ENCODE assay signal across 15 mouse cellular contexts in genomic region chr7:81121099-81121498, GRCm38 (mm10). TPM values are rescaled to one million over a fixed set of nuclear protein-coding genes. Genes with fewer than 3 reads are reported as not detected.
A peak's percentile ranks its signal among the peaks of the same experiment; 100 is the strongest.
DNase-seq lines count a peak whose midpoint lies in the region; ATAC-seq lines count a peak whose summit lies in the region.
"Had no signal": no experiment of that assay in that cellular context is flagged by ENCODE, and none has a peak within 500 bp of the region (broad histone marks: within the 10 kb centered on the region; RNA-seq: fewer than 3 reads in every experiment).

No protein-coding gene starts in this region.

- ATAC-seq in hematopoietic stem cell, adult 5-6 weeks (replicated peaks in 1 of 2; ENCODE audit: insufficient read depth in 1 of 2, low FRiP score in 2 of 2, low TSS enrichment in 1 of 2, low read depth in 1 of 2, poor library complexity in 2 of 2, severe bottlenecking in 2 of 2): peak; percentile 24 to 34; a peak in 1 of 4 replicates
- ATAC-seq in activated CD4-positive, CD25-positive, alpha-beta regulatory T cell, adult 4 months: no peak

- intact Hi-C loops in left cerebral cortex, postnatal 4 days (cut with DNase I): no loop called here

- DNase-seq in gastrocnemius, adult 18-20 months (ENCODE audit: low spot score): peak; percentile 37
- DNase-seq in gastrocnemius, adult 8-10 months (ENCODE audit: low spot score in 2 of 2): no peak
- DNase-seq in kidney, postnatal 10 days: peak; percentile 38
- DNase-seq in mesoderm, embryonic 11.5 days (ENCODE audit: low read depth, low spot score): peak; percentile 50
- DNase-seq in left cerebral cortex, postnatal 4 days: no peak
- no peak for DNase-seq in adrenal gland, adult (ENCODE audit: inconsistent age in 2 of 2, low spot score in 1 of 2)
- DNase-seq: adrenal gland, adult 2 months; B cell, adult 2 months; cerebellum, postnatal 14 days; lung, adult 18-20 months; thymus, adult 2 months had no signal

RNA-seq across cellular contexts. Expression of gene Slc28a1, which starts 6.5 kb away (rescaled TPM):
- under 1 TPM; 0.25 to 0.40 TPM for total RNA-seq in gastrocnemius, adult 18-20 months (2021)
- total RNA-seq in gastrocnemius, adult 8-10 months (2022): under 1 TPM; 0.07 to 0.25 (median 0.14) TPM
- total RNA-seq in hematopoietic stem cell, adult 5-6 weeks (2017): not detected in 2 replicates
- under 1 TPM in 1 of 2 experiments, not detected in 1; 0.12 TPM for total RNA-seq in left cerebral cortex, postnatal 4 days (2021)
- polyA plus RNA-seq in activated CD4-positive, CD25-positive, alpha-beta regulatory T cell, adult 4 months (2017; shearing (Covaris generic)): not detected
- total RNA-seq: G1E; neutrophil, adult 5-6 weeks had no signal
- polyA plus RNA-seq: adrenal gland, adult 2 months; G1E had no signal

Comparison
In these comparisons a context has a peak if more than half of its experiments do, and no peak if none do; other contexts are left out.
1. DNase-seq: peak in gastrocnemius, adult 18-20 months (single experiment), kidney, postnatal 10 days (single experiment) and mesoderm, embryonic 11.5 days (single experiment); none in gastrocnemius, adult 8-10 months (0 of 2), left cerebral cortex, postnatal 4 days (single experiment) and adrenal gland, adult (0 of 2).